ENCODE assay signal across 13 mouse cellular contexts in the genomic region with DNA sequence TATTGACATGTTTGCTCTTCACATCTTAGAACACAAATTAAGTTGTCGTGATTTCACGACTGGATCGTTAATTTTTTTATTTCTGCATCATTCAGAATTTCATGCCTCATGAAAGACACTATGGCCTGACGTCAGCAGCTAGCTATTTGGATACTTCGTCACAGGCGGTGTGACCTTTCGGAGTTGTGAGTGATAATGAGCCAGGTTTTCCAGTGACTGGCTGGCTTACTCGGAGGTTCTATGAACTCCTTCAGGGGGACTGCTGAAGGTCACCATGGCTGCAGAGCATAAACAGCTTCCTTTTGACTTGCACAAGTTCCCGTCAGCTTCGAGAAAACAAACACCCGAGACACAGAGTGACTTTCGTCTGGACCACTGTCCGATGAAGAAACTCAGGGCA.
DNase-seq lines count a peak whose midpoint lies in the region.
"Had no signal": no experiment of that assay in that cellular context is flagged by ENCODE, and none has a peak within 500 bp of the region (broad histone marks: within the 10 kb centered on the region; RNA-seq: fewer than 3 reads in every experiment).

No protein-coding gene starts in this region.

- DNase-seq in heart, adult 18-20 months, result peak; percentile 15 to 32
- DNase-seq in heart, adult 8-10 months (ENCODE audit: low spot score), result no peak
- DNase-seq in retina, postnatal 1 day, result peak; percentile 41
- no peak for DNase-seq in retina, embryonic 14.5 days (ENCODE audit: low spot score)
- peak; percentile 47 to 55 for DNase-seq in heart, postnatal 10 days
- DNase-seq in thymus, postnatal 10 days (ENCODE audit: low spot score in 2 of 2), result no peak
- no peak for DNase-seq in layer of hippocampus, adult 9-11 months
- DNase-seq in embryo, embryonic 9.5 days (ENCODE audit: extremely low spot score), result no peak
- DNase-seq: cerebellum, adult 11 months; cerebellum, postnatal 36 days; layer of hippocampus, postnatal 36 days; lung, postnatal 14 days; thymus, postnatal 14 days had no signal

- intact Hi-C loops in heart, postnatal 10 days (cut with DNase I), result no loop called here

Comparison
In these comparisons a context has a peak if more than half of its experiments do, and no peak if none do; other contexts are left out.
1. DNase-seq: peak in heart, adult 18-20 months (2 of 2), retina, postnatal 1 day (single experiment) and heart, postnatal 10 days (2 of 2); none in heart, adult 8-10 months (single experiment), retina, embryonic 14.5 days (single experiment), thymus, postnatal 10 days (0 of 2), layer of hippocampus, adult 9-11 months (single experiment) and embryo, embryonic 9.5 days (single experiment).